Mouse (Mus musculus) CD4-positive, CD25-positive, alpha-beta regulatory T cell, adult 4 months (primary cell): ENCODE results near the gene Slc39a11. TPM values are rescaled to one million over a fixed set of nuclear protein-coding genes. Genes with fewer than 3 reads are reported as not detected.
A peak's percentile ranks its signal among the peaks of the same experiment; 100 is the strongest.
"Not testable (repeated sequence)": the region's sequence is repeated elsewhere in the genome, so short reads cannot be mapped to it uniquely, and the experiment has no call there.

Experiments
- ATAC-seq: one replicate; pipeline ENCODE4 v1.8.0; 2017
- polyA plus RNA-seq, 2 experiments: library from polyadenylated mRNA; unstranded; fragments of 100-300 nt; shearing (Covaris generic); gene quantifications; one replicate each; pipeline ENCODE4 v1.2.1; 2017

Slc39a11 gene
- polyA plus RNA-seq, 2 experiments from 2014 or later = 12.0 to 17.9 TPM

- ATAC-seq = no peak
These were observed 17.2 kb upstream of the Slc39a11 start for GRCm38 (mm10) chr11:113667122-113667521.

GRCm38 (mm10) chr11:113666648-113667047, 16.8 kb upstream of the Slc39a11 start:
- peak; percentile 80 for ATAC-seq

- ATAC-seq = no peak
These were observed 16.3 kb upstream of the Slc39a11 start for GRCm38 (mm10) chr11:113666205-113666604.

- ATAC-seq = no peak
These were observed 14.4 kb upstream of the Slc39a11 start for GRCm38 (mm10) chr11:113664279-113664678.

GRCm38 (mm10) chr11:113661835-113662351, 12.0 kb upstream of the Slc39a11 start:
- no peak for ATAC-seq

- ATAC-seq = no peak
These were observed 11.1 kb upstream of the Slc39a11 start for GRCm38 (mm10) chr11:113660940-113661339.

- not testable (repeated sequence) for ATAC-seq
These were observed 10.3 kb upstream of the Slc39a11 start for GRCm38 (mm10) chr11:113660213-113660612.

- ATAC-seq = peak; percentile 76
These were observed 8.9 kb upstream of the Slc39a11 start for GRCm38 (mm10) chr11:113658763-113659162.

- no peak for ATAC-seq
These were observed 8.4 kb upstream of the Slc39a11 start for GRCm38 (mm10) chr11:113658319-113658718.

GRCm38 (mm10) chr11:113657221-113657620, 7.3 kb upstream of the Slc39a11 start:
- ATAC-seq = no peak

GRCm38 (mm10) chr11:113656511-113656932, 6.6 kb upstream of the Slc39a11 start:
- ATAC-seq = no peak

- no peak for ATAC-seq
These were observed 4.8 kb upstream of the Slc39a11 start for GRCm38 (mm10) chr11:113654561-113655270.

- no peak for ATAC-seq
These were observed 4.2 kb upstream of the Slc39a11 start for GRCm38 (mm10) chr11:113654105-113654504.

- ATAC-seq = no peak
These were observed 2.6 kb upstream of the Slc39a11 start for GRCm38 (mm10) chr11:113652516-113652915.

GRCm38 (mm10) chr11:113651907-113652273, 2.0 kb upstream of the Slc39a11 start:
- ATAC-seq = no peak

GRCm38 (mm10) chr11:113651206-113651906, 1.5 kb upstream of the Slc39a11 start:
- ATAC-seq = no peak

- peak; percentile 29 for ATAC-seq
These were observed 1.1 kb downstream of the Slc39a11 start, which contains the start of gene Cog1 for GRCm38 (mm10) chr11:113648690-113649352. Cog1 (plus strand) TSS chr11:113649169.

GRCm38 (mm10) chr11:113648152-113648551, 1.7 kb downstream of the Slc39a11 start:
- ATAC-seq = peak; percentile 78

- ATAC-seq = no peak
These were observed 4.7 kb downstream of the Slc39a11 start for GRCm38 (mm10) chr11:113645181-113645580.

GRCm38 (mm10) chr11:113638680-113639079, 11.2 kb downstream of the Slc39a11 start:
- no peak for ATAC-seq

- ATAC-seq = no peak
These were observed 15.2 kb downstream of the Slc39a11 start for GRCm38 (mm10) chr11:113634699-113635121.

GRCm38 (mm10) chr11:113633398-113633797, 16.5 kb downstream of the Slc39a11 start:
- no peak for ATAC-seq

- no peak for ATAC-seq
These were observed 17.6 kb downstream of the Slc39a11 start for GRCm38 (mm10) chr11:113632303-113632702.
